Mouse (Mus musculus): ENCODE data around the gene Xab2. TPM values are rescaled to one million over a fixed set of nuclear protein-coding genes. Genes with fewer than 3 reads are reported as not detected.
A peak's percentile ranks its signal among the peaks of the same experiment; 100 is the strongest.
"Not testable (repeated sequence)": the region's sequence is repeated elsewhere in the genome, so short reads cannot be mapped to it uniquely, and the experiment has no call there.

The Xab2 gene
- total RNA-seq, 2 experiments from 2014 or later = 21.1 to 23.2 TPM

GRCm38 (mm10) chr8:3622119-3622518 lies 1.0 kb upstream of the Xab2 start:
- no peak for DNase-seq (ENCODE audit: low spot score in 2 of 2)

- no peak for DNase-seq (ENCODE audit: low spot score in 2 of 2)
Measured at GRCm38 (mm10) chr8:3609816-3610150, 11.3 kb downstream of the Xab2 start.

- no peak for DNase-seq (ENCODE audit: low spot score in 2 of 2)
Measured at GRCm38 (mm10) chr8:3609046-3609815, 11.9 kb downstream of the Xab2 start.

- DNase-seq (ENCODE audit: low spot score in 2 of 2) = no peak
Measured at GRCm38 (mm10) chr8:3607822-3608221, 13.3 kb downstream of the Xab2 start.

GRCm38 (mm10) chr8:3606593-3606992 lies 14.5 kb downstream of the Xab2 start:
- DNase-seq (ENCODE audit: low spot score in 2 of 2) = no peak

DNA sequence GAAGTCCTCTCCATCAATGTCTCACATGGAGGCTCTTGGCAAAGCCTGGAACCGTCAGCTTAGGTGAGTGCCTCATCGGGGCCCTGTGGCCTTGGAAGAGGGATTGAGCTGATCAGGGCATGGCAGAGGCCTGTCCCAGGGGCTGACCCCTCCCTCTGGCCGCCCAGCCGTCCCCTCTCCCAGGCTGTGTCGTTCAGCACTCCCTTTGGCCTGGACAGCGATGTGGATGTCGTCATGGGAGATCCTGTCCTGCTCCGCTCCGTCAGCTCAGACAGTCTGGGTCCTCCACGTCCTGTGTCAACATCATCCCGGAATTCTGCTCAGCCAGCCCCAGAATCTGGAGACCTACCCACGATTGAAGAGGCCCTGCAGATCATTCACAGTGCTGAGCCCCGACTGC lies 17.7 kb downstream of the Xab2 start:
- no peak for DNase-seq (ENCODE audit: low spot score in 2 of 2)

- DNase-seq (ENCODE audit: low spot score in 2 of 2) = peak in 1 of 2 experiments; percentile 55
Measured at GRCm38 (mm10) chr8:3600401-3600800, 20.7 kb downstream of the Xab2 start.

DNA sequence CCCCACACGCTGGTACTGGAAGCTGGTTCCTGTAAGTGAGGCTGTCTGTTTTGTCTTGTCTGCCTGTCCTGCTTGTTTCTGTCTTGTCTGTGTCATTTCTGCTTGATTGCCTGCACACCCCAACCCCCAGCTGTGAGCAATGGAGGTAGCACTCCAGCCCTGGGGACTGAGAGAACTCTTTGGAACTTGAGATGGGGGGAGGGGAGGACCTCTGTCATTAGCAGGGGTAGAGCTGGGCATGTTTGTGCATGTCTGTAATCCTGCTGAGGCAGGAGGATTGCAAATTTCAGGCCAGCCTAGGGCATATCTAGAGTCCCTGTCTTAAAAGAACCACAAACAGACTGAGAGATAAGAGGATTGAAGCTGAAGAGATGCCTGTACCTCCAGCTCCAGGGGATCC lies 21.9 kb downstream of the Xab2 start:
- no peak for DNase-seq (ENCODE audit: low spot score in 2 of 2)

DNA sequence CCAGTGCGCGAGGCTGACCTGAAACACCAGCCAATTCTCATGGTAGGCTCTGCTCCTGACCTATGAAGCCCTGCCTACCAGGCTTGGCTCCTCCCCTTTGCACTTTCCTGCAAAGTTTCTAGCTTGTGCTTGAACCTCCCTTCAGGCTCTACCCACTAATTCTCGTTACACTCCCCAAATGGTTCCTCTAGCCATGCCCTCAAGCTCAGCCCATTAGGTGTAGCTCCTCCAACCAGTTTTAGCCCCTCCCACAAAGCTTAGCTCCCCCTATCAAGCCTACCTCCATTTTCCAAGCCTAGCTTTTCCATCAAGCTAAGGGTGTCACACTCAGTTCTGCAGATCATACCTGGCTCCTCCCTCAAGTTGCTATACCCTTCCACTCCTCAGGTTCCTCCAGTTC lies 23.1 kb downstream of the Xab2 start:
- DNase-seq (ENCODE audit: low spot score in 2 of 2) = no peak

- no peak for DNase-seq (ENCODE audit: low spot score in 2 of 2)
Measured at GRCm38 (mm10) chr8:3594466-3594865, 26.6 kb downstream of the Xab2 start.

- DNase-seq (ENCODE audit: low spot score in 2 of 2) = no peak
Measured at GRCm38 (mm10) chr8:3593470-3593869, 27.6 kb downstream of the Xab2 start.

DNA sequence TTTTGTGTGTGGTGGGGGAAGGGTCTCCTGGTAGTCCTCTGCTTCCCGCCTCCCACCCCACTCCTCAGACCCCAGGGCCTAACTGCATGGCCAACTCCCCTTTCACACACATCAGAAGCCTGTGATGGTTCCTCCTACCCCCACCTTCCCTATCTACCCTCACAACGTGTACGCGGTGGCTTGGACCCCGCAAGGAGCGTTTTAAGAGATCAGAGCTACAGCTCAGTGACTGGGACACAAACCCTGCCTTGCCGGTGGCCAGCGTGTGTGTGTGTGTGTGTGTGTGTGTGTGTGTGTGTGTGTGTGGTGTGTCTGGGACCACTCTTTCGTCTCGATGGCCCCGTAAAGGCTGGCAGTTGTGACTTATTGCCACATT lies 32.9 kb downstream of the Xab2 start:
- no peak for DNase-seq (ENCODE audit: low spot score in 2 of 2)

DNA sequence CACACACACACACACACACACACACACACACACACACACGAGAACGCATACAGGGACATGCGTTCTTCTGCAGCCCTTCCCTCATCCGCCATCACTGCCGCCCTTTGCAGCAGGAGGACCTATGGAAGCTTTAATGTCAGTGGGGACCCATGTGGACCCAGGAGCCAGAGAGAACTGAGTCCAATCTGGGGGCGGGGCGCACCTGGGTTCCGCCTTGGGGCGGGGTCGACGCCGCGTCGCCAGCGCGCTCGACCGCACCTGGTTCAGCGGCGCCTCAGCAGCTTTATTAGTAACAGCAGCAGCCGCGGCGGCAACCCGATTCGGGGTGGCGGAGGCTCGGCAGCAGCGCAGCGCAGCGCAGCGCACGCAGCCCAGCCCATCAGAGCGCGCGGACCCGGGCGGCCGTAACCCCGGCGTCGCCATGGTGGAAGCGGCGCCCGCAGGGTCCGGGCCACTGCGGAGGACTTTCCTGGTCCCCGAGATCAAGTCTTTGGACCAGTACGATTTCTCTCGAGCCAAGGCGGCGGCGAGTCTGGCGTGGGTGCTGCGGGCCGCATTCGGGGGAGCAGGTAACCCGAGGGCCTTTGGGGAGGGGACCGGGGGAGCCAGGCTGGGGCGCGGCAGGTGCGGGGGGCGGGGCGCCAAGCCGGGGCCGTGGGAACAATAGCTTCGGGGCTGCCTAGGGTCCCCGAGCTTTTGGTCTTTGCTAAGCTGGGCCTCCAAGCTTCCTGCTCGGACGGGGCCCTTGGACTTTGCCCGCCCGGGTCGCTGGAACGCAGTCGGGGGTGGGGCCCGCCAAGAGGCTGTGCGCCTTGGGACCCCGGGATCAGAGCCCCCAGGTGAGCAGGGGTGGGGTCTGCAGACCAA lies 33.5 kb downstream of the Xab2 start:
- no peak for DNase-seq (ENCODE audit: low spot score in 2 of 2)

DNA sequence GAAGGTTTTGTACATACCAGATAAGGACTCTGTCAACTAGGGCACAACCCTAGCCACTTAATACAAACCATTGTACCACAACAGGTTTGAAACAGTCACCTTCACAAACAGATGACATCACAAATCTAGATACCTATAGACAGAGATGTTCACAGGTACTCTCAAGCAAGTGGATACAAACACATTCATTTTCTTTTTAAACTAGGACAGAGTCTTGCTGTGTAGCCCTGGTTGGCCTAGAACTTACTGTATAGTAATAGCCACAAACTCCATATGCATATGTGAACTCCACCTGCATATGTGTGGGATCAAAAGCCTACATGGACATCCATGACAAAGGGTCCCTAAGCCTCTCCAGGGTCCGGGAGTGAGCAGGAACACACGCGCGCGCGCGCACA lies 34.1 kb downstream of the Xab2 start, which contains the start of gene Camsap3:
Camsap3 (plus strand) TSS at position 301 of the 398 bp plus-strand sequence.
- DNase-seq (ENCODE audit: low spot score in 2 of 2) = no peak

- no peak for DNase-seq (ENCODE audit: low spot score in 2 of 2)
Measured at GRCm38 (mm10) chr8:3586452-3586851, 34.7 kb downstream of the Xab2 start.

DNA sequence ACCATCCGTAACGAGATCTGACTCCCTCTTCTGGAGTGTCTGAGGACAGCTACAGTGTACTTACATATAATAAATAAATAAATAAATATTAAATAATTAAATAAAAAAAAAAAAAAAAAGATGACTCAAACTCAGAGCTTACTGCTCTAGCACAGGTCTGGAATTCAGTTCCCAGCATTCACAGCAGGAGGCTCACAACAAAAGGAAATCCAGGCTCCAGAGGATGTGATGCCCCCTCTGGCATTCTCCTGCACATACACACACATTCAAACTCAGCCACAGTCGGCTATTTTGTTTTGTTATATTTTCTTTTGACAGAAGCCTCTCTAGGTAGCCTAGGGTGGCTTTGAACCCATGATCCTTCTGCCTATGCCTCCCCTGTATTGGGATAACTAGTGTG lies 39.2 kb downstream of the Xab2 start:
- not testable (repeated sequence) for DNase-seq (ENCODE audit: low spot score in 2 of 2)

GRCm38 (mm10) chr8:3579390-3580364 lies 41.4 kb downstream of the Xab2 start:
- DNase-seq (ENCODE audit: low spot score in 2 of 2) = no peak

GRCm38 (mm10) chr8:3576211-3576960 lies 44.7 kb downstream of the Xab2 start:
- no peak for DNase-seq (ENCODE audit: low spot score in 2 of 2)

DNA sequence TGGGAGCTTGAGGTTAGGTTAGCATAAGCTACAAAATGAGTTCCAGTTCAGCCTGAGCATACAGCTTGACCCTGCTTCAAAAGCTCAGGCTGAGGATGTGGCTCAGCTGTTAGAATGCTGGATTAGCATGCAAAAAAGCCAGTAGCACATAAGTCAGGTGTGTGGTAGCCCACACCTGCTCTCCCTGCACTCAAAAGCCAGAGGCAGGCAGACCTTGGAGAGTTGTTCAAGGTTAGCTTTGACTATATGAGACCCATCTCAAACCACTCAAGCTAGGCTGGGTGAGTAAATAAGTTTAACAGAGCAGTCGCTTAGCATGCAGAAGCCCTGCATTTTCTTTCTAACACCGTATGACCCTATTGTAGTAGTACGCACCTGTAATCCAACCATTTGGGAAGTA lies 46.6 kb downstream of the Xab2 start:
- no peak for DNase-seq (ENCODE audit: low spot score in 2 of 2)

DNA sequence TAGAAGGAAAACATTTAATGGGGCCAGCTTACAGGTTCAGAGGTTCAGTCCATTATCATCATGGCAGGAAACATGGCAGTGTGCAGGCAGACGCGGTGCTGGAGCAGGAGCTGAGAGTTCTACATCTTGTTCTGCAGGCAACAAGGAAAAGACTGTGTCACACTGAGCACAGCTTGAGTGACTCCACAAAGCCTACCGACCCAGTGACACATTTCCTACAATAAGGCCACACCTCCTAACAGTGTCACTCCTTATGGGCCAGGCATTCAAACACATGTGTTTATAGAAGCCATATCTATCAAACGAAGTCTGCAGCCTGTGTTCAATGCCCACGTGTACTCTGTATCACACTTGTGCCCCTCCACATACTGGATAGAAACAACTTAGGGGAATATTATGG lies 51.3 kb downstream of the Xab2 start:
- no peak for DNase-seq (ENCODE audit: low spot score in 2 of 2)

GRCm38 (mm10) chr8:3568378-3568777 lies 52.7 kb downstream of the Xab2 start:
- DNase-seq (ENCODE audit: low spot score in 2 of 2) = no peak
